Mouse (Mus musculus): ENCODE results near the gene Kdf1. TPM values are rescaled to one million over a fixed set of nuclear protein-coding genes. Genes with fewer than 3 reads are reported as not detected.

The Kdf1 gene
- polyA plus RNA-seq, 1 experiment from 2014 or later, result 1.4 TPM

DNA sequence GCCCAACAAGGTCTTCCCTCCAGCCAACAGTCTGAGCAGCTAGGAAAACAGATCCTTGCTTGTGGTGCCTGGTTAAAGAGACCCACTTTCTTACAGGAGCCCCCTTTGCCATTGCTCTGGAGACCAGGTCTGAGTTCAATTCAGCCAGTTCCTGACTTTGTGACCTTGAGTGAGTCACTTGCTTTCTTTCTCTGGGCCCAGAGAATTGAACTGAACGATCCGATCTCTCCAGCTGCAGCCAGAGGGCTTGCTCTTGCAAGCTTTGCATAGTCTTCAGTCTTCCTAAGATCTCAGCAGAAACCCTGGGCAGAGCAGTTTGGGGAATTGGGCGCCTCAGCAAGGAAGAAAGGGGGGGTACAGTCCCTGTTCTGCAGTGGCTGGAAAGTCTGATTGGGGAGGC, 36.3 kb upstream of the Kdf1 start:
- Histone ChIP-seq H3K9ac (ENCODE audit: low read length) (no peak overlapping the region), H3K4me3 (ENCODE audit: low read depth, low read length) (no peak overlapping the region), H3K36me3 (ENCODE audit: control insufficient read depth, insufficient read depth, low read length) (no peaks in the 10 kb centered on the region), H3K27me3 (ENCODE audit: control insufficient read depth, insufficient read depth, low read length) (peaks cover 23% of the 10 kb centered on the region), H3K9me3 (ENCODE audit: control insufficient read depth, low read length) (no peaks in the 10 kb centered on the region), H3K4me1 (ENCODE audit: control insufficient read depth, insufficient read depth, low read length) (peaks cover 2% of the 10 kb centered on the region; the same call in 1 of the 2 replicates), H3K4me2 (ENCODE audit: low read depth) (no peak overlapping the region), H3K27ac (ENCODE audit: low read depth, low read length) (no peak overlapping the region)
- 82% methylated on average over 3 of the region's 3 CpGs for WGBS
- ATAC-seq (ENCODE audit: insufficient read depth, low FRiP score, low TSS enrichment) (no peak), DNase-seq (ENCODE audit: low spot score) (no peak)

DNA sequence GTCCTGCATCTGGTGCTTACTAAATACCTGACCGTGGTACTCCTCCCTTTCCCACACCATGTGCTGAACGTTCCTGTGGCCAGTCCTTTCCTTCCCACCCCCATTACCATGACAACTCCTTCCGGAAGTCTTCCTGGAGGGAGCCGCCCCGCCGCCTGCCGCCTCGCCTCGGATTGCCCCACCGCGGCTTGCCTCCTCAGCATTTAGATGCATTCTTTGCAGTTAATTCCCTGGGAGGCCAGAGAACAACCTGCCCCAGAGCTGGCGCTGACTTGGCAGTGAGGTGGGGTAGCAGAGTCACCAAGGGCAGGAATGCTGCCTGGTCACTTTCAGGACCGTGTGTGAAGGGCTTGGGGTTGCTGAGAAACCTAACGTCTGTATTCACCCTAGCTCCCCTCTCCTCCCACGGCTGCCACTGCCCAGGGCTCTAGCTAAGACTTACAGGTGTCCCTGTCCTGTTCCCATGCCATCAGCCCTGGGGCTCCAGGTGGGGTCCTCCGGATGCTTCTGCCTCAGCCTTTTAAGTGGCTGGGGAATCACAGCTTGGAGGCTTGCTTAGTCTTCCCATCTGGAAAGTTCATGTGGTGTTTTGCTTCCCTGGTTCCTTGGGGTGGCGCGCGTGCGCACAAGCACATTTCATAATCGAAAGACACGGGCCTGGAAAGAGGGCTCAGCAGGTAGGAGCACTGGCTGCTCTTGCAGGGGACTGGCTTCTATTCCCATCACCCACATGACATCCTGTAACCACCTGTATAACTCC, 34.3 kb upstream of the Kdf1 start:
- Histone ChIP-seq H3K27ac (ENCODE audit: low read depth, low read length) (no peak overlapping the region), H3K9ac (ENCODE audit: low read length) (no peak overlapping the region), H3K4me1 (ENCODE audit: control insufficient read depth, insufficient read depth, low read length) (peaks cover 2% of the 10 kb centered on the region; the same call in 1 of the 2 replicates), H3K36me3 (ENCODE audit: control insufficient read depth, insufficient read depth, low read length) (no peaks in the 10 kb centered on the region), H3K27me3 (ENCODE audit: control insufficient read depth, insufficient read depth, low read length) (peaks cover 20% of the 10 kb centered on the region), H3K4me3 (ENCODE audit: low read depth, low read length) (no peak overlapping the region), H3K9me3 (ENCODE audit: control insufficient read depth, low read length) (no peaks in the 10 kb centered on the region), H3K4me2 (ENCODE audit: low read depth) (peak overlapping the region; percentile 10; the same call in 1 of the 2 replicates)
- DNase-seq (ENCODE audit: low spot score) (no peak), ATAC-seq (ENCODE audit: insufficient read depth, low FRiP score, low TSS enrichment) (no peak)
- WGBS, result 11% methylated on average over 22 of the region's 22 CpGs

DNA sequence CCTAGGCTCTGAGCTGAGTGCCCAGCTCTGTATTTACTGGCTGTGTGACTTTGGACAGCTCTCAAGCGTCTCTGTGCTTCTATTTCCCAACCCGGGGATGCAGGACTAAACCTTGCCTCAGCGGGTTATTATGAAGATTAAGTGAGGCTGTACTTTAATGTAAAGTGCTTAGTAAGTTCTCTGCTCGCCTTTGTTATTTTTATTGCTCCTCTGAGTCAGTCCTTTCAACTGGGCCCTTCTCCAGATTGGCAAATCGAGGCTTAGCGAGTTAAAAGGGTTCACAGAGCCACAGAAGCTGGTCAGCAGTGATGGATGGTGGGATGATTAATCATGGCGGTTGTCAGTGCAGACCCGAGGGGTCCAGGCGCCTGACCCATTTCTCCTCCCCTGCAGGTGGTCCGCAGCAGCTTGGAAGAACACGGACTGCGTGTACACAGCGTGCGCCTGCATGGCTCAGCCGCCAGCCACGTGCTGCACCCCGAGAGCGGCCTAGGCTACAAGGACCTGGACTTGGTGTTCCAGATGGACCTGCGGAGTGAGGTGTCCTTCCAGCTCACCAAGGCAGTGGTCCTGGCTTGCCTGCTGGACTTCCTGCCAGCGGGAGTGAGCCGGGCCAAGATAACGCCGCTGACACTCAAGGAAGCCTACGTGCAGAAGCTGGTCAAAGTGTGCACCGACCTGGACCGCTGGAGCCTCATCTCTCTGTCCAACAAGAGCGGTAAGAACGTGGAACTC, 32.9 kb upstream of the Kdf1 start:
- no peak overlapping the region for H3K27ac ChIP-seq (ENCODE audit: low read depth, low read length)
- H3K9me3 ChIP-seq (ENCODE audit: control insufficient read depth, low read length), result no peaks in the 10 kb centered on the region
- no peak overlapping the region for H3K4me2 ChIP-seq (ENCODE audit: low read depth)
- no peaks in the 10 kb centered on the region for H3K4me1 ChIP-seq (ENCODE audit: control insufficient read depth, insufficient read depth, low read length)
- H3K9ac ChIP-seq (ENCODE audit: low read length), result no peak overlapping the region
- no peak for ATAC-seq (ENCODE audit: insufficient read depth, low FRiP score, low TSS enrichment)
- no peaks in the 10 kb centered on the region for H3K36me3 ChIP-seq (ENCODE audit: control insufficient read depth, insufficient read depth, low read length)
- H3K4me3 ChIP-seq (ENCODE audit: low read depth, low read length), result no peak overlapping the region
- 87% methylated on average over 28 of the region's 28 CpGs for WGBS
- peaks cover 12% of the 10 kb centered on the region for H3K27me3 ChIP-seq (ENCODE audit: control insufficient read depth, insufficient read depth, low read length)
- no peak for DNase-seq (ENCODE audit: low spot score)

DNA sequence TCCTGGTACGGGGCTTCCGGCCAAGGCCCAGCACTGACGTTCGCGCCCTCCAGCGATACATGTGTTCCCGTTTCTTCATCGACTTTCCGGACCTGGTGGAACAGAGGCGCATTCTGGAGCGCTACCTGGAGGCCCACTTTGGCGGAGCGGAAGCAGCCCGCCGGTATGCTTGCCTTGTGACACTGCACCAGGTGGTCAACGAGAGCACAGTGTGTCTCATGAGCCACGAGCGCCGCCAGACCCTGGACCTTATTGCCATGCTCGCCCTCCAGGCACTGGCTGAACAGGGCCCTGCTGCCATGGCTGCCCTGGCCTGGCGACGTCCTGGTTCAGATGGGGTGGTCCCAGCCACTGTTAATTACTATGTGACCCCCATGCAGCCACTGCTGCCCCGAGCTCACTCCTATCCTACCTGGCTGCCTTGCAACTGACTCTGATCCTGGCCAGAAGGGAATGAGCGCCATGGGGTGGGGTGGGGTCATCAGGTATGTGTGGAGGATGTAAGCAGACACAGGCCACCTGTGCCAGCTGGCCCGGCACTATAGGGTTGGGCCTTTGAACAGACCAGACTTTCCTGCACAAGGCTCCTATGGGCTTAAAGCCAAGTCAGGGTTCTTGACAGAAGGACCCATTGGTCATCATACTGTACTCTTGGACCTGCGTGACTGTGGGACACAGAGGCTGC, 31.9 kb upstream of the Kdf1 start:
- Histone ChIP-seq H3K36me3 (ENCODE audit: control insufficient read depth, insufficient read depth, low read length) (no peaks in the 10 kb centered on the region), H3K9me3 (ENCODE audit: control insufficient read depth, low read length) (no peaks in the 10 kb centered on the region), H3K4me3 (ENCODE audit: low read depth, low read length) (no peak overlapping the region), H3K27ac (ENCODE audit: low read depth, low read length) (no peak overlapping the region), H3K27me3 (ENCODE audit: control insufficient read depth, insufficient read depth, low read length) (0 out of 2 replicates have a peak, but pooled peaks cover 6% of the 10 kb centered on the region), H3K9ac (ENCODE audit: low read length) (no peak overlapping the region), H3K4me2 (ENCODE audit: low read depth) (no peak overlapping the region), H3K4me1 (ENCODE audit: control insufficient read depth, insufficient read depth, low read length) (no peaks in the 10 kb centered on the region)
- ATAC-seq (ENCODE audit: insufficient read depth, low FRiP score, low TSS enrichment) (no peak), DNase-seq (ENCODE audit: low spot score) (no peak)
- 92% methylated on average over 26 of the region's 26 CpGs for WGBS

DNA sequence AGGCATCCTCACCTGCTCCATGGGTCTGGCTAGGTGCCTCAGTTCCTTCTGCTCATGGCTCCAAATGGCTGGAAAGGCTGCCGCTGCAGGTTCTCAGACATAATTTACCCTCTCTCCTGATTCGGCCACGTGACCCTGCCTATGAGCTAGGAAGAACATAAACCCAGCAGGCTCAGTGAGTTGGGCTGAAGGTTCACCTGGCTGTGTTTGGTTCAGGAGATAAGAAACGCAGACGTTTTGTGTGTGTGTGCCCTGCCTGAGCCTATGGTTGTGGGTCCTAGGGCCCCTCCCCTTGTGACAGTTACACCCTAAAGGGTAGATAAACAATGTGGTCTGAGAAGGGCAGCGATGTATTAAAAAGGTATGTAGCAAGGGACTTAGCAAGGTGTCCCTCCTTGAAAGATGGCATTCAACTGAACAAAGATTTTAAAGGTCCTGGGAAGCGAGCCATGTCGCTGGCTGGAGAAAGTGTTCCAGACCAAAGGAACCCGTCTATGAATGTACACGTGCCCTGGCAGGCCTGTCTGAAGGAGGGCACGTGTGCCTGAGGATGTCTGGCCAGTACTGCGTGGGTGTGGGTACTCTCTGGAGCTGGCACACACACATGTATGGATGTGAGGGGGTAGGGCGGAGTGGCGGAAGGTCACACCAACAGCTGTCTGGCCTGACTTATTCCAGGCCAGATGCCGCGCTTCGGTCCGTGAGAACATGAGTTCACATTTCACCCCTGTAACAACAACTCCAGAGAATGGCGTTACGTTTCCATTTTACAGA, 30.0 kb upstream of the Kdf1 start:
- H3K36me3 ChIP-seq (ENCODE audit: control insufficient read depth, insufficient read depth, low read length), result no peaks in the 10 kb centered on the region
- H3K27me3 ChIP-seq (ENCODE audit: control insufficient read depth, insufficient read depth, low read length), result 0 out of 2 replicates have a peak, but pooled peaks cover 7% of the 10 kb centered on the region
- no peak overlapping the region for H3K27ac ChIP-seq (ENCODE audit: low read depth, low read length)
- H3K9ac ChIP-seq (ENCODE audit: low read length), result no peak overlapping the region
- ATAC-seq (ENCODE audit: insufficient read depth, low FRiP score, low TSS enrichment) (no peak), DNase-seq (ENCODE audit: low spot score) (no peak)
- no peaks in the 10 kb centered on the region for H3K9me3 ChIP-seq (ENCODE audit: control insufficient read depth, low read length)
- no peak overlapping the region for H3K4me3 ChIP-seq (ENCODE audit: low read depth, low read length)
- no peaks in the 10 kb centered on the region for H3K4me1 ChIP-seq (ENCODE audit: control insufficient read depth, insufficient read depth, low read length)
- no peak overlapping the region for H3K4me2 ChIP-seq (ENCODE audit: low read depth)
- WGBS, result 83% methylated on average over 20 of the region's 20 CpGs

DNA sequence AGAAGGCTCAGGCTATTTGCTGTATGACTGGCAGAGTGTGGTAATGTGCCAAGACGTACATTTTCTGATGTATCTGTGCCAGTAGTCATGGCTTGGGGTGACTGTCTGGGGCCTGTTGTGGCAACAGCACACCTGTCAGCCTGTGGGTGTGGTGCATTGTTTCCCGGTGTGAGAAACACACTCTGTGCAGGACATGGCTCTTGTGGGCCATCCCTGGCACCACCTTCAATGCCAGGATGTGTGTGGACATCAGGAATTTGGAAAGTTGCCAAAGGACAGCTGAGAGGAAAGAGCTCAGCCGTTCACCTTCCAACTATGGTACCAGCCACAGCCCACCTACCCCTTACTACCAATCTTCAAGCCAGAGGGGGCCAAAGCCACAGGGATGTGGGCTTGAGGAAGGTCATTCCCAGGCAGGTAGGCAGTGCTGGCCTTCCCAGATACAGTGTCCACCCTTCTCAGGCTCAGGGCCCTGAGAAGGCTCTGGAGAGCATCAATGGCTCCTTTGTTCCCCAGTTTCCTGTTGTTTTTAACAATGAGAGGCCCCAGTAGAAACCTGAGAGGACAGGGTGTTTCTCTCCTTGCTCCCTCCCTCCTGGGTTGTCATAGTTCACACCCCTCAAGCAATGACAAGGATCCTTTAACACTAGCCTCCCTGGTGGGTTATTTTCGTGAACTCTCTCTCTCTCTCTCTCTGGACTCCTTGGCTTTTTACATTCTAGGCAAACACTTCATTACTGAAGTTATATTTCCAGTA, 29.1 kb upstream of the Kdf1 start:
- Histone ChIP-seq H3K27me3 (ENCODE audit: control insufficient read depth, insufficient read depth, low read length) (peaks cover 3% of the 10 kb centered on the region; the same call in 1 of the 2 replicates), H3K4me2 (ENCODE audit: low read depth) (no peak overlapping the region), H3K9me3 (ENCODE audit: control insufficient read depth, low read length) (no peaks in the 10 kb centered on the region), H3K9ac (ENCODE audit: low read length) (no peak overlapping the region), H3K4me3 (ENCODE audit: low read depth, low read length) (no peak overlapping the region), H3K27ac (ENCODE audit: low read depth, low read length) (no peak overlapping the region), H3K36me3 (ENCODE audit: control insufficient read depth, insufficient read depth, low read length) (no peaks in the 10 kb centered on the region), H3K4me1 (ENCODE audit: control insufficient read depth, insufficient read depth, low read length) (no peaks in the 10 kb centered on the region)
- 59% methylated on average over 4 of the region's 4 CpGs for WGBS
- no peak for DNase-seq (ENCODE audit: low spot score)
- no peak for ATAC-seq (ENCODE audit: insufficient read depth, low FRiP score, low TSS enrichment)

DNA sequence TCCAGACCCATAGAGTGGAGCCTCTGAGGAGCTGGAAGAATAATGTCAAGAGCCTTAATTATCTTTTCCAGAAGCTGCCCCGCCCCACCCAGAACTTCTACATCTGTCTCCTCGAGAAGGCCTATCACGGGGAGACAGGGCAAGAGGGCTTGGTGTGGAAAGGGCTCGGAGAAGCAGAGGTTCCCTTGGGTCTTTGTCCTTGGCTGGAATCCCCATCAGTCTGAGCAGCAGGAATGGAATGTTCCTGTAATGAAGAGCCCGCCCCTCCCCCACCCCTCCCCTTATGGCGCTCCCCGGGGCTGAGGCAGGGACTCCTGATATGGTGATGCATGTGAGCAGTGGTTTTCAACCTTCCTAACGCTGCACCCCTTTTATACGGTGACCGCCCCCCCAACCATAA, 27.0 kb upstream of the Kdf1 start:
- Histone ChIP-seq H3K9me3 (ENCODE audit: control insufficient read depth, low read length) (no peaks in the 10 kb centered on the region), H3K4me1 (ENCODE audit: control insufficient read depth, insufficient read depth, low read length) (no peaks in the 10 kb centered on the region), H3K9ac (ENCODE audit: low read length) (no peak overlapping the region), H3K36me3 (ENCODE audit: control insufficient read depth, insufficient read depth, low read length) (no peaks in the 10 kb centered on the region), H3K27me3 (ENCODE audit: control insufficient read depth, insufficient read depth, low read length) (peaks cover 24% of the 10 kb centered on the region), H3K27ac (ENCODE audit: low read depth, low read length) (no peak overlapping the region), H3K4me3 (ENCODE audit: low read depth, low read length) (no peak overlapping the region), H3K4me2 (ENCODE audit: low read depth) (no peak overlapping the region)
- no peak for ATAC-seq (ENCODE audit: insufficient read depth, low FRiP score, low TSS enrichment)
- no peak for DNase-seq (ENCODE audit: low spot score)
- 38% methylated on average over 10 of the region's 10 CpGs for WGBS

DNA sequence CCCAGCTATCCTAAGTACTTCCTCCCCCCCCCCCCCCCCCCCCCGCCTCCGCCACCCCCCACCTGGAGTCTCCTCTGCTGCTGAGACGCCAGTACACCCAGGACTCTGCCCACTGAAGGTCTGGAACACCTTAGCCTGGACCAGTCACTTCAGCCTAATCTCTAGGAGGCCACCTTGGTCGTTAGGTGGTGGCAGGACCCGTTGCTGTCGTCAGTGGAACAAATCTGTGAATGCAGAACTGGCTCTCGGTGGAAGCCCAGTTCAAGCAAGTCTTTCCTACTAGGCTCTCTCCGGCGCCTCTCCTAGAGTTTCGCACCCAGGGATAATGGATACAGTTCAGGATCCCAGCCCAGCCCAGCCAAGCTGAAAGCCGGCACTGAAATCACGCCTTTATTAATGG, 24.9 kb upstream of the Kdf1 start:
- Histone ChIP-seq H3K4me3 (ENCODE audit: low read depth, low read length) (no peak overlapping the region), H3K36me3 (ENCODE audit: control insufficient read depth, insufficient read depth, low read length) (no peaks in the 10 kb centered on the region), H3K9ac (ENCODE audit: low read length) (no peak overlapping the region), H3K4me1 (ENCODE audit: control insufficient read depth, insufficient read depth, low read length) (peaks cover 6% of the 10 kb centered on the region; the same call in 1 of the 2 replicates), H3K27me3 (ENCODE audit: control insufficient read depth, insufficient read depth, low read length) (peaks cover 45% of the 10 kb centered on the region), H3K27ac (ENCODE audit: low read depth, low read length) (no peak overlapping the region), H3K9me3 (ENCODE audit: control insufficient read depth, low read length) (no peaks in the 10 kb centered on the region), H3K4me2 (ENCODE audit: low read depth) (peak overlapping the region; percentile 44)
- 17% methylated on average over 9 of the region's 12 CpGs for WGBS
- ATAC-seq (ENCODE audit: insufficient read depth, low FRiP score, low TSS enrichment), result no peak
- no peak for DNase-seq (ENCODE audit: low spot score)

Data from neural tube, embryonic 11.5 days (tissue).